Mouse (Mus musculus): ENCODE data around the gene Wdr45.
A peak's percentile ranks its signal among the peaks of the same experiment; 100 is the strongest.

Wdr45 gene

DNA sequence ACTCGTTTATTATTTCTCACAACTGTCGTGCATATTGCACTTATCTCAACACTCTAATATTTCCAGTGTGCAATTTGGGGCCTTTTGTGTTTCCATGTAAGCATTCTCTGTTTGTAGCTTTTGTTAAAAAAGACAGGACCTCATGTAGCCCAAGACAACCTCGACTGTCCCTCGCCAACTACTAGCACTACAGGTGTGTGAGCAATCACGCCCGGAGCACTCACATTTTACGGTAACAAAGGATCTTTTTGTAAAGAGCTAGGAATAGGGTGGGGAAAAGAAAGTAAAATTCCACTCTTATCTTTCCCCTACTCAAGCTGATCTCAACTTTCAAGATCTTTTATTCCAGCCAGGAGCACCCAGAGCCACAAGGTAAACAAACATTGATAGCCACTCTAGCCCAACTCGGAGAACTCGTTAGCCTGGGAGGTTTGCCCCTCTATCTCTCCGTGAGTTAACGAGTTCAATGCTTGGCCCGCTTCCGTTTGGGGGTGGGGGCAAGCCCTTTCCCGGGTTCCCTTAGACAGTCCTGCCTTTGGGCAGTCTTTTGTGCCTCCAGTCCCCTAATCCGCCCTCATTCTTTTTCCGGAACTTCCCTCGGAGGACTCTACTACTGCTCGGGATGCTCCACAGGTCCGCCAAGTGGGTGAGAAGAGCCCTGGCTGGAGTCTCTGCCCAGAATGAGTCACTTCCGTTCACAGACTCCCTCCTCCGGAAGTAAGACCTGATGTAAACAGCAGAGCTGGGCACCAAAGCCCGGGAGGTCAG lies 7.6 kb downstream of the Wdr45 start, which contains the start of gene Gm45208:
Gene Gm45208, plus strand, starts transcription at position 732 of the 768 bp plus-strand sequence.
- peak; percentile 74 to 81 for DNase-seq

DNA sequence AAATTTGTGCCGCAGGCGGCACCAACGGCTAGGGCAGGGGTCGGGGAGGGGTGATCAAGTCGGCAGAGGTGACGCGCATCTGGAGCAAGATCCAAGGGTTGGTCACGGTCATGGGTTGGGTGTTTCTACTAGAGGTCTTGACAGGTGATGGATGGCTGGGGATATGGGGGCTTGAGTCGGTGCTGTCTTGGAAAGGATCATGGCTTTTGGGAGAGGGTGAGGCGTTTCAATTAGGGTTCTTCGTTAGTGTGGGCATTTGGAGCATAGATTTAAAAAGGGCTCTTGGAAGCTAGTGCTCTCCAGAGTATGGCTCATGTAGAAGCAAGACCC lies 8.1 kb downstream of the Wdr45 start:
- no peak for DNase-seq

DNA sequence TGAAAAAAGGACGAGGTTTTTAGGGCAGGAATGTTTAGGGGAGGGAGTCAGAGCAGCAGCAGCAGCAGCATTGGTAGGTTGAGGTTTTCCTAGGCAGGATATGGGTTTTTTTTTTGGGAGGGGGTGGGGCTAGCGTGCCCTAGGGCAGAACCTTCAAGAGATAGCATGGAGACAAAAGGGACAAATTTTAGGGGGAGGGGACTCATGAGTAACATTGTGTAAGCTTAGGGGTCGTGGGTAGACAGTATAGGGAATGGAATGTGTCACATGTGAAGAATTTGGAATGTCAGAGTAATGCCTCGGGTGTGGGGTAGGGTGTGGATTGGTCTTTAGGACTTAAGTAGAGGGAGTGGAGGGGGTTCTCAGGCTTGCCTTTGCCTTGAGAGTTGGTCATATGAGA lies 8.6 kb downstream of the Wdr45 start:
- no peak for DNase-seq

DNA sequence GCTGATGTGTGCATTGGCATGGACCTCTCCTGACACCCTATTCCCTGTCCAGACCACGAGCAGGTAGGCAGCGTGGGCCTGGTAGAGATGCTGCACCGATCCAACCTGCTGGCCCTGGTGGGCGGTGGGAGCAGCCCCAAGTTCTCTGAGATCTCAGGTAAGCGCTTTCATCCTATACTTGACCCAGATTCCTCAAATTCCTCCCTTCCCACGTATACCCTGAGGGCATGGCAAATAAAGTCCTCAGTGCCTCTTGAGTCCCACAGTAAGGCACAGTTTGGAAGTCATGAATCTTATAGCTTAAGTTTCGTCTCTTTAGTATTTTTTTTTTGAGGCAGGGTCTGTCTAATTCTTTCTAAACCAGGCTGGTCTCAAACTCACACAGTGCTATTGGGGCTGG lies 10.0 kb downstream of the Wdr45 start:
- peak in 1 of 2 experiments; percentile 60 for DNase-seq

DNA sequence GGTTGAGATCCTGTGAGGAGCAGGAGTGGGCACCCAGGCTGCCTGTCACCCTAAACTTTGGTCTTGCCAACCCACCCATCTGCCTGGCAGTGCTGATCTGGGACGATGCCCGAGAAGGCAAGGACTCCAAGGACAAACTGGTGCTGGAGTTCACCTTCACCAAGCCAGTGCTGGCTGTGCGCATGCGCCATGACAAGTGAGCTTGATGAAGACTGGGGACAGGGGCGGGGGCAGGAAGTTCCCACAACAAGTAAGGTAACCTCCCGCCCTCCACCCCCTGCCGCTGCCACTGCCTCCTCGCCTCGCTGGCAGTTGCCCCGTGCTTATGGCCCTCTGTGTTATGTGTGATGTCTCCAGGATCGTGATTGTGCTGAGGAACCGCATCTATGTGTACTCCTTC lies 11.7 kb downstream of the Wdr45 start:
- DNase-seq = no peak

DNA sequence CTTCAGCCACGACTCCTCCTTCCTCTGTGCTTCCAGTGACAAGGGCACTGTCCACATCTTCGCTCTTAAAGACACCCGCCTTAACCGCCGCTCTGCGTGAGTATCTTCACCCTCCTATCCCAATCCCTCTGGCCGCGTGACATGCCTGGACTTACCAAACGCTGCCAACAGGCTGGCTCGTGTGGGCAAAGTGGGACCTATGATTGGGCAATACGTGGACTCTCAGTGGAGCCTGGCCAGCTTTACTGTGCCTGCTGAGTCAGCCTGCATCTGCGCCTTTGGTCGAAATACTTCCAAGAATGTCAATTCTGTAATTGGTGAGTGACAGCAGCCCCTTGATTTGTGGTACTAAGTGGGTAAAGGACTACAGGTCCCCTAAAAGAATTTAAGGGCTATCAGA lies 13.0 kb downstream of the Wdr45 start:
- DNase-seq = peak in 1 of 2 experiments; percentile 31

DNA sequence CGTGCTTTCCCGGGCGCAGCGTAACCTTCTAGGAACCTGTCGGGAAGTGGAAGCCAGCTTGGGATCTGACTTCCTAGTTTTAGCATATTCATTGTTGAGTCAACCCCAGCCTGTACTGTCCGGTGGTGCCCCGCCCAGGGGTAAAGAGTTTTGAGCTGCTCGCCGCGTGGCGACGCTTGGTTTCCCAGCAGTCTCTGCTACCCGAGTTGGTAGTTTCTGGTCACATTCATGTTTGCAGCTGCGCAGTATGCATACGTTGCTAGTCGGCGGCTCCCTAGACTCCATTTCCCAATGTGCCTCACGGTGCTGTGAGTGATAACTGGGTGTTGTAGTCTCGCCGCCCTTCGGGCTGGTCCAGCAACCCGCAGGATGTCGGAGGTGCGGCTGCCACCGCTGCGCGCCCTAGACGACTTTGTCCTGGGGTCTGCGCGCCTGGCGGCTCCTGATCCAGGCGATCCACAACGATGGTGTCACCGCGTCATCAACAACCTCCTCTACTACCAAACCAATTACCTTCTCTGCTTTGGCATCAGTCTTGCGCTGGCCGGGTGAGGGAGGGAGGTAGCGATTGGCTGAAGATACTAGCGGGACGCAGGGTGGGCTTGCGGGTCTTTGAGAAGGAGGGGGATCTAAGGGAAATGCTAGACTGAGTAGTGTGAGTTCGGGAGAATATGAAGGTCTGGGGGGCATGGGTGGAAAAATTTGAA lies 14.2 kb downstream of the Wdr45 start, which contains the start of gene Praf2:
Gene Praf2, plus strand, starts transcription at position 225 of the 707 bp plus-strand sequence.
- peak; percentile 78 to 87 for DNase-seq

DNA sequence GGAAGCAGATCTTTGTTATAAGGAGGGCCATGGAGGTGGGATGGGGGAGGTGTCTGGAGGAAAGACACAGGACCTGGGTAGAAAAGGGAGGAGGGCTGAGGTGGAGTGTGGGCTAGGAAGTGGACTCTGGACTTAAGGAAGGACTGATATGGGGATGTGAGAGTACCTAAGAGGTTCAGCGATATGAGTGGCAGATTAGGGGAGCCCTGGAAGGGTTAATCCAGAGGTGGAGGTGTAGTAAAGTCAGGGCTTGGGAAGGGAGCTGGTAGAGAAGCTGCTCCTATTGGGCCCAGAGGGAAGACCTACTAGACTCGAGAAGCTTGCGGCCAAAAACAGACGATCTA lies 14.8 kb downstream of the Wdr45 start:
- no peak for DNase-seq

DNA sequence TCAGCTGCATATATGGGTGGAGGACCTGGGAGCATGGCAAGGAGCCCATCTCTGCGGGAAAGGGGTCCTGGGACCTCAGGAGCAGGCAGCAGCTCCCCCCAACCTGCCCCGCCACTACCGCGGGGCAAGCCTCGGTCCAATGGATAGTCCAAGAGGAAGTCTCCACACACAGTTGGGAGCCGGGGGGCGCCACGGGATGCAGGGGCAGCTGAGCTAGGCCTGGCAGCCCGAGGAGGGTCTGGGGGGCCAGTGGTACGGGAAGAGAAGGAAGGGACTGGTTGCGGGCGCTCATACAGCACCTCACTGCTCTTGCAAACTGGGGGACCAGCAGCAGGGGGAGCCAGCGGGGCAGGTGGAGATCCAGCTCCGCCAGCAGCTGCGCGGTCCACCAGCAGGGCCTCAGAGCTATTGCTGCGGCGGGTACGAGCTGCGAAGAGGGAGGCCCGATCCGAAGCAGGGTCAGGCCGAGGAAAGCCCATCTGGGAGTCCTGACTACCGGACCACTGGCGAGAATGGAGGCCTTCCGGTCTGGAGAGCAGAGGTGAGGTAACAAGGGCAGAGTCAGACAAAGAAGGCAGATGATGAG lies 19.5 kb downstream of the Wdr45 start:
- peak; percentile 75 to 84 for DNase-seq

DNA sequence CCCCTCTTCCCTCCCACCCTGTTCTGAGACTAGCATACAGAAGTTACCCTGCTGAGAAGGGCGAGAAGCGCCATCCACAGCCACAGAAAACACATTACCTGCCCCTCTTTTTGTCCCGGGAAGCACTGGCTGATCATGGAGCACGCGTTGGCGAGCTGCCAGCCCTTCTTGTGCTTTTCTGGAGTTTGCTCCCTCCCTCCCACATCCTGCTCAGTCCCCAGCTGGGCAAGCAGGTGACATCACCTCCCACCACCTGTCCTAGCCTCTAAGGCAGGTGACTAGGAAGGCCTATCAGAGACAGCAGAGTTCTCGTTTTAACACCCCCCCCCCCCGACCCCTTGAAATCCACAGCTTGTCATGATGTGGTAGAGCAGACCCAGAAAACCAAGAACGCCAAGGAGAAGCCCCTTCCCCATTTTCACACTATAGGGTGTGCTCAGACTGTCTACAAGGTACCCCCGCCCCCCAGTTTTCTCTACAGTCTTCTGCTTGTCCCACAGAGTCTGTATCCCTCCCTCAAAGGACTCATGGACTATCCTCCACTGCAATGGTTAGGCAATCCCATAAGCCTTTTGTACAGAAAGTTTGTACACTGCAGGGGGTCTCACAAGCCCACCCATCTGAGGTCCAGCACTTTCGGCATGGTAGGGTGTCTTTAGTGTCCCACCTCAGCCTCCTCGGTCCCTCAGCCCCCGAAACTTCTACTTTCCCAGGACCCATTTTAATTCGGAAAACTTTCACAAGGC lies 25.4 kb downstream of the Wdr45 start:
- peak; percentile 54 to 77 for DNase-seq

DNA sequence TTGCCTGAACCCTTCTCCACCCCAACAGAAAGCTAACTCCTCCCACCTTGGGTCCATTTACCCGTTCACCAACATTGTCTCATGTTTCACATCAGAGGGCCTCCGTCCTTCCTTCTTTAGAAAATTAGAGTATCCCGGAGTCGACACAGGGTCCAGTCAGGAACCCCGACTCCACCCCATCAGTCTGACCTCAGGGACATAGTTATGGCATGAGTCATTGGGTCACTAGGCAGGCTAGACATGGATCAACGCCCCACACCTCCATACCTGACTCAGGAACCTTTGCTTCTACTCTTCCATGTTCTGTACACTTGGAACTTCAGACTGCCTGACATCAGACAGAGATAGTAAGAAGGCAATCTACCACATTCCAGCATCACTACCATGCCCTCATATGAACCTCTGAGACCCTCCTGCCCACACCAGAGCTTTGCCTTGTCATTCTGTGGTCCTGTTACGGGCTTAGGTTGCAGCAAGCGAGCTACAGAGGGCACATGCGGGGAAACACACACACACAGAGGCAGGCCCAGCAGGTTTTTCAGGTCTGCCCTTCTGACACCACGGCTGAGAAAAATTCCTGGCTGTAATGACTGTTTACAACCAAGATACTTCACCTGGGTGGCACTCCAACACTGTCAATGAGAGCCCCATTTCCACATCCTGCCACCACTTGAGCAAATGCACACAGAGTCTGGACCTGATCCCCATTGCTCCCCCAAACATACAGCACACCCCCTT lies 26.1 kb downstream of the Wdr45 start:
- peak; percentile 51 to 71 for DNase-seq

DNA sequence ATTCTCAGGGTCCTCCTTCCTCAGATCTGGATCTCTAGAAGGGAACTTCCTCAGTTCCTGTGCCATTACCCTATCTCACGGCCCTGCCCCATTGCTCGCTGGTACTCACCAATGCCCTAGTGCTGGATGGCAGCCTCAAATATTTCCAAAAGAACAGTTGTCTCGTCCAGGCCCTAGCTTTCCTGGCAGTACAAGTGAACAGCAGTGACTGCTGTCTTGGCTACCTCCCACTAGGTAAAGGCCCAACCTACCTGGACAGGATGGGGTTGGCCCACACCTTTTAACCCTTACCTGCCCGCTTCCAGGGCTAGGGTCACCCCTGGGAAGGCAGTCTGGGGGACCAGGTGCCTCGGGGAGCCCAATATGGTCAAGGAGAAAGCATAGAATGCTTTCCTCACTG lies 27.0 kb downstream of the Wdr45 start:
- no peak for DNase-seq

DNA sequence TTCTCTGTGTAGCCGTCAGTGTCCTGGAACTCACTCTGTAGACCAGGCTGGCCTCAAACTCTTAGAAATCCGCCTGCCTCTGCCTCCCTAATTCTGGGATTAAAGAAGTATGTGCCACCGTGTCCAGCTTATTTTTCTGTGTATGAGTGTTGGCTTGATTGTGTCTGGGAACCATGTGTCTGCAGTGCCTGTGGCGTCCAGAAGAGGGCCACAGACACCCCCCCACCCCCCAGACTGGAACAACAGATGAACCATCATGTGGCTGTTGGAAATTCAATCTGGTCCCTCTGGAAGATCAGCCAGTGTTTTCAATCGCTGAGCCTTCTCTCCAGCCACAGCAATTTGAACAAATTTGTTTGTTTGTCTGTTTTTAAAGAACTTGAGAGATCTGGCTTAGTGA lies 29.3 kb downstream of the Wdr45 start:
- no peak for DNase-seq

DNA sequence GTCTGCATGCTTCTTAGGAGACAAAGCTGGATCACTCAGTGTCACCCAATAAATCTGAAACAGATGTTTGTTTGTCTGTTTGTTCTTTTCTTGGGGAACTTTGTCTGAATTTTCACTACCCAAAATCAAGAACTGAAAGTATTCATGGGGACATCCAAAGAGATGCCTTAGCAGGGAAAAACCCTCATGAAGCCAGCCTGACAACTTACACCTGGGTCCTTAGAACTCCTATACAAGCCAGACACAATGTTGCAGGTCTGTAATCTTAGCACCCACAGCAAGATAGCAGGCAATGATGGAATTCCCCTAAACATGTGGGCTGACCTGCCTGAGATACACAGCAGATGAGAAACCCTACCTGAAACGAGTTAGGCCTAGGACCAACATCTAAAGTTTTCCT lies 30.8 kb downstream of the Wdr45 start:
- no peak for DNase-seq

DNA sequence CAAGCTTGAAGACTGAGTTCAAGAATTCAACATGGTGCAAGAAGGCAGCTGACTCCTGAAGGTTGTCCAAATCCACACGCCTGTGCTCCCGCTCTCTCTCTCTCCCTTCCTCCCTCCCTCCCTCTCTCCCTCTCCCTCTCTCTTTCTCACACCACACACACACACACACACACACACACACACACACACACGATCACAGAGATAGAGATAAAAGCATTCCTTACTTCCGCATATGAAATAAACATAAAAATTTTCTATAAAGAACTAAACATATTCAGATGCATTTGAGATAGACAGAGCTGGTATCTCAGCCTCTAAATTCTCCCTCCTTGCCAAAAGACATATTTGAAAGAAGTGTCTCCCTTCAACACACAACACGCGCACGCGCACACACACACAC lies 31.3 kb downstream of the Wdr45 start:
- DNase-seq = no peak

DNA sequence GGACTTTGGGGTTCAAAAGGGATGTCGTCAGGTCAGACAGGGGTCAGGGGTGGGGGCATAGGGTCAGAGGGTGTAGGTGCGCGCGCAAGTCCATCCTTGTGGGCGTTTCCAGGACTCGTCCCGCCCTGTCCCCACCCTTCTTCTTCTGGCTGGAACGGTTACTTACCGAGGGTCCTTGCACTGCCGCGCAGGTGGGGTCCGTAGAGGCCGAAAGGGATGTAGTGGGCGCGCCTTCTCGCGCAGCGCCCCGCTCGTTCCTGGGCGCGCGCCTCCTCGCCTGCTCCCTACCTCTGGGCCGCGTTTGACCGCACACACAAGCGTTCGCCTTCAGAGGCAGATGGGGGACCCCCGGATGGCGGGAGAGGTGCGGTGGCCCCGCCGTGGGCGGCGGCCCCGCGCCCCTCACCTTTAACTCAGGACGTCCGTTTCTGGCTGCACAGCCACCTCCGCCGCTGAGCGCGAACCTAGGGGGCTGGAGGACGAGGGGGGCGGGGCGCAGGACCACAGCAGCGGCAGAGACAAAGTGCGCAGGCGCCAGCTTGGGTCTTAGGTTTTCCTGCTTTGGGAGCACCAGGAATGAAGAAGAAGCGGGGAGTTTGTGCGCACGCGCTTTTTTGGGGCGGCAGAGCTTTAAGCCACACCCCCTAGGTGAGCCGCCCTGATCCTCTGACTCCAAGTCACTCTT lies 36.4 kb downstream of the Wdr45 start, which contains the start of gene Ccdc120:
Gene Ccdc120, minus strand, starts transcription at position 474 of the 685 bp plus-strand sequence.
- peak; percentile 70 to 79 for DNase-seq

DNA sequence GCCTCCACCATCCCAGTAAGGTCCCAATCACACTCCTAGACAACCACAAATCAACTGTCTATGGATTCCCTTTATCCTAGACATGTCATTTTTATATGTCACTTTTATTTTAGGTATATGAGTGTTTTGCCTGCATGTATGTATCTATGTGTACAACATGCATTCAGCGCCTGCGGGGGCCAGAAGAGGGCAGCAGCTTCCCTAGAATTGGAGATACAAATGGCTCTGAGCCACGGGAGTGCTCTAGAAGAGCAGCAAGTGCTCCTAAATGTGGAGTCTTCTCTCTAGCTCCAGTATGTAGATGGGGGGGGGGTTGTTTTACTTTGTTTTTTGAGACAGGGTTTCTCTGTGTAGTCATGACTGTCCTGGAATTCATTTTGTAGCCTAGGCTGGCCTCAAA lies 39.5 kb downstream of the Wdr45 start:
- DNase-seq = peak in 1 of 2 experiments; percentile 37

DNA sequence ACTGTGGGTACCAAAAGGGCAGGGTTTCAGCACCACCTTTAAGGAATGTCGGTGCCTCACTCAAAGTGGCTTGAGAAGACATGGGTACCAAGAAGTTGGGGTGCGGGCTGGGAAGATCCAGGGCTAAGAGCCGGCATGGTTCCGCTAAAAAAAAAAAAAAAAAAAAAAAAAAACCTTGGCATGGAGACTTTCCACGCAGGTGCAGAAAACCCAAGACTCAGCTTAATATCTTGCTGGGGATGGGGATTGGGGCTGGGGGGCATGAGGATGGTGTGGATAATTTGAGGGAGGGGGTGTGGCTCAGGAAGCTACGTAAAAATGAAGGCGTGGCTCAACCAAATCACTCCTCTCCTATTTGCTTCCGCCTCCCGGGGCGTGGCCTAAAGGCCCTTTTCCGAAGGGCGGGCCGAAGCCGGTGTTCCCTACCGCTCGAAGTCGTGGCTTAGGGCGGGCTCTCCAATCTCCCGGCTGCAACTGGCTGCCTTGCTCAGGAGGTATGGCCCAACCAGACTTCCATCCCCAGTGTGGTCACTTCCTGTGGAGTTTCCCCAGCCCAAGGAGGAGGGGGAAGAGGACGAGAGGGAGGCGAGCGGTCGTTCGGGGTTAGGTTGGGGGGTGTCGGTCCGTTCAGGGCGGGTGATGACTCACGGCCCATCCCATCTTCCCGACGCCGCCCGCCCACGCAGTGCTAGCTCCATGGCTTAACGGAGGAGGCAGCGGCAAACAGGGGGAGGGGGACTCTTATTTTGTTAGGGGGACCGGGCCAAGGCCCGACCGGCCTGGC lies 48.2 kb downstream of the Wdr45 start, which contains the start of gene Tfe3:
Gene Tfe3, plus strand, starts transcription at position 424 of the 784 bp plus-strand sequence.
- peak; percentile 93 to 97 for DNase-seq

DNA sequence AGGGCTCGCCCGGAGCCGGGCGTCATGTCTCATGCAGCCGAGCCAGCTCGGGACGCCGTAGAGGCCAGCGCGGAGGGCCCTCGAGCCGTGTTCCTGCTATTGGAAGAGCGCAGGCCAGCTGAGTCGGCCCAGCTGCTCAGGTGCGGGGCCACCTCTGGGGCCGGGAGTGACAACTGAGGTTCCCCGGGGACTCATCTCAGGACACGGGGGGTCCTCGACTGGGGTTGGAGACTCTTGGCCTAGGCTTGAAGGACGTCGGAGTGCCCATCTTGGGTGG lies 48.7 kb downstream of the Wdr45 start:
- no peak for DNase-seq

DNA sequence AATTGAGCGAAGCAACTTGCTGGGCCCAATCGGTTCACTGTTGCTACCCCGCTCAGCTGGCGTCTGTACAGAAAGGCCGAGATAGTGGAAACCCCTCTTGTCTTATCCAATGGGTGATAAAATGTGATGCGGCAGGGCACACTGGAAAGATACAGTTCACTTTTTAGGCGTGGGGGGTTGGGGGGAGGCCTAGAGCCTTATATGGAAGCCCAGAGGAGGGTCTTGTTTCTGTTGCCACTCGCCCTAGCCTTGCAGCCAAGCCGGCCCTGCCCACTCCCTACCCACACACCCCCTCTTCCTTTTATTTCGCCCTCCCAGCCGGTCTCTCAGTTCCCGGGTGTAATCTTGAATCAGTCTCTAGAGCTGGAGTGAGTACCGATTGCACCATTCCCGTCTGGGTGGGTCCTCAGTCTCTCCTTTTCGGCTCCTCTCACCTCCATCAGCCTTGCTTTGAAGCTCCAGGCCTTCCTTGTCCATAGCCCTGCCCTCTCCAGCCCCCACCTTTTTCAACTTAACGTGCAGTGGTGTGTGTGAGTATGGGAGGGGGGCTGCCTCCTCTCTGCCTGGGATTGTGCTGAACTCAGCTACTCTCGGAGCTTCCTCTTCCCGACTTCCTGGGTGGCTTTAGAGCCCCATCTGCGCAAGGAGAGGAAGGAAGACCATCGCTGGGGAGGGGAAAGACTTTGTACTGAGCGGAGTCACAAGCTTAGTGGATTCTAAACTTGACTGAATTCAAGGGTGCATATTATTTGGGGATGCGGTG lies 49.7 kb downstream of the Wdr45 start:
- peak; percentile 57 to 69 for DNase-seq
